Mouse (Mus musculus): ENCODE results near the gene Ifih1. TPM values are rescaled to one million over a fixed set of nuclear protein-coding genes. Genes with fewer than 3 reads are reported as not detected.

Gene Ifih1
- polyA plus RNA-seq (2017; shearing (Covaris generic)): 10 to 100 TPM; 30.2 to 35.3 TPM

- peak; percentile 85 for ATAC-seq
Measured at GRCm38 (mm10) chr2:62646014-62646645, at the start of gene Ifih1. TSS of gene Ifih1 (minus strand) at chr2:62646255.

GRCm38 (mm10) chr2:62685934-62686333, 39.9 kb upstream of the Ifih1 start:
- ATAC-seq: no peak

- ATAC-seq: no peak
Measured at GRCm38 (mm10) chr2:62684989-62685595, 39.0 kb upstream of the Ifih1 start.

- ATAC-seq: no peak
Measured at GRCm38 (mm10) chr2:62681667-62682066, 35.6 kb upstream of the Ifih1 start.

- ATAC-seq: no peak
Measured at GRCm38 (mm10) chr2:62672788-62673187, 26.7 kb upstream of the Ifih1 start.

GRCm38 (mm10) chr2:62670767-62671166, 24.7 kb upstream of the Ifih1 start:
- no peak for ATAC-seq

GRCm38 (mm10) chr2:62670301-62670700, 24.2 kb upstream of the Ifih1 start:
- no peak for ATAC-seq

GRCm38 (mm10) chr2:62669848-62670247, 23.8 kb upstream of the Ifih1 start:
- no peak for ATAC-seq

- ATAC-seq: no peak
Measured at GRCm38 (mm10) chr2:62665536-62665935, 19.5 kb upstream of the Ifih1 start.

- no peak for ATAC-seq
Measured at GRCm38 (mm10) chr2:62664839-62665238, 18.8 kb upstream of the Ifih1 start.

- peak; percentile 94 for ATAC-seq
Measured at GRCm38 (mm10) chr2:62664135-62664670, 18.1 kb upstream of the Ifih1 start, which contains the start of gene Gca. TSS of gene Gca (plus strand) at chr2:62664285.

- no peak for ATAC-seq
Measured at GRCm38 (mm10) chr2:62662560-62662959, 16.5 kb upstream of the Ifih1 start.

GRCm38 (mm10) chr2:62660565-62660964, 14.5 kb upstream of the Ifih1 start:
- no peak for ATAC-seq

GRCm38 (mm10) chr2:62656072-62656471, 10.0 kb upstream of the Ifih1 start:
- no peak for ATAC-seq

GRCm38 (mm10) chr2:62654519-62655338, 8.7 kb upstream of the Ifih1 start:
- ATAC-seq: peak; percentile 92

- no peak for ATAC-seq
Measured at GRCm38 (mm10) chr2:62652466-62652865, 6.4 kb upstream of the Ifih1 start.

- ATAC-seq: no peak
Measured at GRCm38 (mm10) chr2:62651890-62652289, 5.8 kb upstream of the Ifih1 start.

- no peak for ATAC-seq
Measured at GRCm38 (mm10) chr2:62646671-62647289, 725 bp upstream of the Ifih1 start.

GRCm38 (mm10) chr2:62645475-62645874, 580 bp downstream of the Ifih1 start:
- peak; percentile 22 for ATAC-seq

- no peak for ATAC-seq
Measured at GRCm38 (mm10) chr2:62644891-62645290, 1.2 kb downstream of the Ifih1 start.

GRCm38 (mm10) chr2:62643405-62644305, 2.4 kb downstream of the Ifih1 start:
- peak; percentile 66 for ATAC-seq

- no peak for ATAC-seq
Measured at GRCm38 (mm10) chr2:62639869-62640268, 6.2 kb downstream of the Ifih1 start.

All from CD4-positive, CD25-positive, alpha-beta regulatory T cell, adult 4 months (primary cell).